In the genomic region with DNA sequence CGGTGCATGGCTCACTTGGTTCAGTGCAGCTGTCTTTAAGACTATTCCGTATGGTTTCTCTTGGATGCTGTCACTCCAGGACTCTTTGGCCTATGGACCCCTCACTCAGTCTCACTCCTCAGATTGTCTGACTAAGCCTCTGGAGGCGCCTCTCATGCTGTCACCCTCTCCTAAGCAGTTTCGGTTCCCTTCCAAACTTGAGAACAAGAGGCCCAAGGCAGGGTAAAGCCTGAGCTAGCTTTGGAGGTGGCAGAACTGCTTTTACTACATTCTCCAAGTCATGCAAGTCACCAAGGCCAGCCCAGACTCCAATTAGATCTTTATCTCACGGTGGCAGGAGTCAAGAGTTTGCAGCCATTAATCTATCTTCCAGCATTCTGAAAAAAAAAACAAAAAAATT, we compare ENCODE assay signal across 14 mouse cellular contexts.
DNase-seq lines count a peak whose midpoint lies in the region; ATAC-seq lines count a peak whose summit lies in the region.
"Had no signal": no experiment of that assay in that cellular context is flagged by ENCODE, and none has a peak within 500 bp of the region (broad histone marks: within the 10 kb centered on the region; RNA-seq: fewer than 3 reads in every experiment).

No protein-coding gene starts in this region.

- DNase-seq in kidney, postnatal 10 days = no peak
- peak; percentile 15 for DNase-seq in lung, postnatal 36 days
- DNase-seq in lung, postnatal 25 days (ENCODE audit: low spot score) = no peak
- DNase-seq in brain, adult 2 months (ENCODE audit: low read depth, low spot score) = peak; percentile 49
- DNase-seq in embryo, embryonic 10.5 days (ENCODE audit: low spot score) = no peak
- DNase-seq in forebrain, embryonic 11.5 days (ENCODE audit: low spot score) = no peak
- DNase-seq: cerebellum, adult 9-10 months; thymus, adult 2 months had no signal

- H3K27me3 ChIP-seq in kidney, embryonic 15.5 days = no peaks in the 10 kb centered on the region
- no peaks in the 10 kb centered on the region for H3K27me3 ChIP-seq in forebrain, embryonic 11.5 days (ENCODE audit: control insufficient read depth, insufficient read depth, low read length)
- H3K27me3 ChIP-seq: hindbrain, embryonic 15.5 days had no signal

- no peak overlapping the region for H3K4me3 ChIP-seq in kidney, embryonic 15.5 days (replicated peaks)
- H3K4me3 ChIP-seq in forebrain, embryonic 11.5 days (ENCODE audit: low read depth, low read length) = no peak overlapping the region
- H3K4me3 ChIP-seq: heart, adult 2 months; hindbrain, embryonic 15.5 days; layer of hippocampus, adult 2 months had no signal

- no peaks in the 10 kb centered on the region for H3K36me3 ChIP-seq in kidney, embryonic 15.5 days
- H3K36me3 ChIP-seq in forebrain, embryonic 11.5 days (ENCODE audit: control insufficient read depth, insufficient read depth, low read length) = no peaks in the 10 kb centered on the region
- H3K36me3 ChIP-seq: hindbrain, embryonic 15.5 days had no signal

- H3K4me1 ChIP-seq in kidney, embryonic 15.5 days = peaks cover 21% of the 10 kb centered on the region
- no peaks in the 10 kb centered on the region for H3K4me1 ChIP-seq in forebrain, embryonic 11.5 days (replicated peaks; ENCODE audit: control insufficient read depth, insufficient read depth, low read length)

- WGBS in kidney, embryonic 15.5 days = 60% methylated on average over 5 of the region's 5 CpGs
- 89% methylated on average over 5 of the region's 5 CpGs for WGBS in forebrain, embryonic 11.5 days

- no peak overlapping the region for H3K9ac ChIP-seq in kidney, embryonic 15.5 days
- no peak overlapping the region for H3K9ac ChIP-seq in forebrain, embryonic 11.5 days (ENCODE audit: low read length)
- H3K9ac ChIP-seq: hindbrain, embryonic 15.5 days; liver, embryonic 14.5 days had no signal

- no peaks in the 10 kb centered on the region for H3K9me3 ChIP-seq in kidney, embryonic 15.5 days (replicated peaks)
- H3K9me3 ChIP-seq in forebrain, embryonic 11.5 days (ENCODE audit: control insufficient read depth, low read length) = no peaks in the 10 kb centered on the region
- H3K9me3 ChIP-seq: hindbrain, embryonic 15.5 days had no signal

- ATAC-seq in kidney, embryonic 15.5 days (replicated peaks; ENCODE audit: low FRiP score) = no peak
- peak; percentile 54 for ATAC-seq in megakaryocyte progenitor cell, adult 5-6 weeks (replicated peaks; ENCODE audit: poor library complexity)
- ATAC-seq in forebrain, embryonic 11.5 days (replicated peaks; ENCODE audit: low FRiP score) = no peak

- H3K27ac ChIP-seq in kidney, embryonic 15.5 days = peak overlapping the region; percentile 60
- H3K27ac ChIP-seq in forebrain, embryonic 11.5 days (ENCODE audit: low read depth, low read length) = no peak overlapping the region
- H3K27ac ChIP-seq: heart, adult 2 months; hindbrain, embryonic 15.5 days; liver, embryonic 14.5 days had no signal

- H3K4me2 ChIP-seq in kidney, embryonic 15.5 days = no peak overlapping the region
- no peak overlapping the region for H3K4me2 ChIP-seq in forebrain, embryonic 11.5 days (ENCODE audit: low read depth, low read length, severe bottlenecking)
- H3K4me2 ChIP-seq: hindbrain, embryonic 15.5 days had no signal

Comparison
In these comparisons a context has a peak if more than half of its experiments do, and no peak if none do; other contexts are left out.
1. DNase-seq: peak in lung, postnatal 36 days (single experiment) and brain, adult 2 months (single experiment); none in kidney, postnatal 10 days (single experiment), lung, postnatal 25 days (single experiment), embryo, embryonic 10.5 days (single experiment) and forebrain, embryonic 11.5 days (single experiment).